Mouse (Mus musculus) layer of hippocampus, adult 18-20 months (tissue): ENCODE data around the gene Ly6g6f. TPM values are rescaled to one million over a fixed set of nuclear protein-coding genes. Genes with fewer than 3 reads are reported as not detected.

Source experiments
- DNase-seq, 2 experiments: peaks; one replicate each; pipeline ENCODE4 v3.0.0; 2022; ENCODE audit warnings: low spot score in 2 of 2
- total RNA-seq, 2 experiments: library from RNA; stranded (reverse); gene quantifications; 2 replicates each; pipeline ENCODE4 v1.2.3; 2021

Gene Ly6g6f
- total RNA-seq, 2 experiments from 2014 or later, result 0.57 to 0.58 TPM

GRCm38 (mm10) chr17:35106522-35106921, 21.1 kb upstream of the Ly6g6f start:
- no peak for DNase-seq

DNA sequence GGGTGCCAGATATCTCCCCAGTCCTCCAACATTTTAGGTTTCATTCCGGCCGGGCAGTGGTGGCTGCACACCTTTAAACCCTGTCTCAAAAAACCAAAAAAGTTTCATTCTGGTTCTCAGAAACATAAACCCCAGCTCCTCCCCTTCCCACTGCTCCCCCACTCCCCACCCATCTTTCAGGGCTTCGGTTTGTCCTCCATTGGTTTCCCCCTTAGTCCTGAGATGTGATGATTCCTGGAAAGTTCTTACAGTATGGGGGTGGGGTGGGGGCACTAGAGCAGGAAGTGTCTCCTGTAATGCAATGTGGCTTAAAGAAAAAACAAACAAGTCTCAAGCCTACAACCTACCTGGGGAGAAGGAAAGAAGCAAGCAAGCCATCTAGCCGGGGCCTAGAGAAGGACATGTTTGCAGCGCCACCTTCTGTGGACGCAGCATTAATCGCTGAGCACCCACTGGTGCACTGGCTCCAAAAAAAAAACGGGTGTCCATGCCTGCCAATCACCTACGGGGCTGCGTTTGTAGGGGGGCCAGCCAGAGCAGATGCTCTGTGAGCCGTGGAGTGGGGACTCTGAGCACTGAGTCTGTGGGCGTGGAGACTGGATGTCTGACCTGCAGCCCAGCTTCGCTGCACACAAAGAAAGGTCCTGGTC, 20.5 kb upstream of the Ly6g6f start:
- DNase-seq, result peak in 1 of 2 experiments; percentile 40

DNA sequence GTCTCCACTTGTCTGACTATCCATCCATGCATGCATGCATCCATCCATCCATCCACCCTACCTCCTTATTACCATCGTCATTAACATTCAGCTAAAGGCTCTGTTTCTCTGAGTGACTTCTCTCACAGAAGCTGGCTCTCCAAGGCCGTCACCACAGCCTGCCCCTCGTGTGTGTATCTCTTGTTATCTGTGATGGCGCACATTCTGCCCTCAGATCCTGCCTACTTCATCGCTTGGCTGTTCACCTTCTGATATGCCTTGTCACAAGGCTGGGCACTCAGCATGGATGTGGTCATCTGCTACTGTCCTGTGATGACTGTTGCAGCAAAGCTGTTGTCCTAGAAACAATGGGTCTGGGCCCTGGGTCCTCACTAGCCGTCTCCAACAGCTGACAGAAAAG, 19.3 kb upstream of the Ly6g6f start:
- DNase-seq, result no peak

- no peak for DNase-seq
These were observed 18.7 kb upstream of the Ly6g6f start for GRCm38 (mm10) chr17:35104079-35104478.

DNA sequence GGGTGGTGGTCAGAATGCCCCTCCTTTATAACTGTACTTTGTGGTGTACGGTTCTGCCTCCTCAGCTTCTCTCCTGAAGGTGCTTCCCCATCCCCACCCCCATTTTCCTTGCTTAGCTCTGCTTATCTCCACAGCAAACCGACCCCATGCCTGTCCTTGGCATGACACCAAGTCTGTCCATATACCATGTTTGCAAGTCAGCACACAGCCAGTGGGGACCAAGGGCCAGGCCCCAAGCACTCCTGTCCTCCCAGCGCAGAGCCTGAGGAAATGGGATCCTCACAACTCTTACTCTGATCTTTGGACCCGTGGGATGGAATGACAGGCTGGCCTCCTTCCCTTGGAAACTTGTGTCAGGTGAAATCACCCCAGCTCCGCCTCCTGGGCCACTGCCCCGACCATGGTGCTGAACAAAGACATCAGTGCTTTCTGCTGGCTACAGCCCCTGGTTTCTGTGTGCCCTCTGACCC, 17.8 kb upstream of the Ly6g6f start:
- no peak for DNase-seq

- no peak for DNase-seq
These were observed 16.9 kb upstream of the Ly6g6f start for GRCm38 (mm10) chr17:35102299-35102698.

GRCm38 (mm10) chr17:35101161-35101560, 15.8 kb upstream of the Ly6g6f start:
- no peak for DNase-seq

GRCm38 (mm10) chr17:35100196-35100765, 14.9 kb upstream of the Ly6g6f start:
- no peak for DNase-seq

DNA sequence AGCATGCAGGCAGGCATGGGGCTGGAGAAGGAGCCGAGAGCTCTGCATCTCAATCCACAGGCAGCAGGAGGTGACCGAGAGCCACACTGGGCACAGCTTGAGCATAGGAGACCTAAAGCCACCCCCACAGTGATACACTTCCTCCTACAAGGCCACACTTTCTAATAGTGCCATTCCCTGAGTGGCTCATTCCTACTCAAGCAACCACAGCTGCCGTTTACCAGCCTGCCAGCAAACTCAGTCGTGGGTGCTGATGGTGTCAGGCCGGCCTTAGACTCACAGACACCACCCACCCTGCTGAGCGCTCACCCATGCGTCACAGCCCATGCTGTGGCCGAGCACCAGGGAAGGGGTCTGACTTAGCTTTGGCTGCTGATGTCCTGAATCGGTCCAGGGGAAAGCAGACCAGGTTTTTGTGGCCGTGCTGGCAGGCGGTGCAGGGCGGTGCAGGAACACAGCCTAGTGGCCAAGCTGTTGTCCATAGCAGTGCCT, 11.8 kb upstream of the Ly6g6f start:
- DNase-seq, result peak in 1 of 2 experiments; percentile 60

- no peak for DNase-seq
These were observed 11.2 kb upstream of the Ly6g6f start for GRCm38 (mm10) chr17:35096597-35096996.

GRCm38 (mm10) chr17:35094475-35095365, 9.3 kb upstream of the Ly6g6f start:
- DNase-seq, result no peak

DNA sequence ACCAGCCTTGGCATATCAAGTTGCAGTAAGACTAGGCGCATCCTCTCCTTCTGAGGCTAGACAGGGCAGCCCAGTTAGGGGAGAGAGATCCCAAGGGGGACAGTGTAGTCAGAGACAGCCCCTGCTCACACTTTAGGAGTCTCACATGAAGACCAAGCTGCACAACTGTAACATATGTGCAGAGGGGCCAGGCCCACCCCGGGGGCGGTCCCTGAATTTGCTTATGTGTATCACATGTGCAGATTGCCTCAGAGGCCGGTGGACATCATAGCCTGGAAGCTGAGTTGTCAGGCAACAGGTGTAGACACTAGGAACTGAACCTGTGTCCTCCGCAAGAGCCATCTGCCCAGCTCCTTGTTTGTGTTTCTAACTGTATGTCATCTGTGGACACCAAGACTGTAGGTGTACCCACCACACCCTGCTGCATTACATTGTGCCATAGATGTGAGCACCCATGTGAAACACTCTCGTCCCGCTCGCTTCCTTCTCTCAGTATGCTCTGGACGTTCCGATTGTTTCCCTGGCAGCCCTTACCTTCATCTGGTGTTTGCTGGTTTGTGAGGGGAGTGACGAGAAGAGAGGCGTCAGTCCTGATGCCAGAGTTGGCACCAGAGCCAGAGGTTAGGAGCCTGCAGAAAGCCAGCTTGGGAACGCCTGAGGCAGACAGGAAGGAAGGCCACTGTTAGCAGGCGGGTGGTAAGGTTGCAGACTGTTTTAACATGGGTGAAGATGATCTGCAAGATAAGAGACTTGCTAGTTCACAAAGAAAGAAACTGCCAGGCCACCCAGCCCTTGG, 7.2 kb upstream of the Ly6g6f start:
- DNase-seq, result no peak

- DNase-seq, result no peak
These were observed 4.9 kb upstream of the Ly6g6f start for GRCm38 (mm10) chr17:35090166-35090932.

DNA sequence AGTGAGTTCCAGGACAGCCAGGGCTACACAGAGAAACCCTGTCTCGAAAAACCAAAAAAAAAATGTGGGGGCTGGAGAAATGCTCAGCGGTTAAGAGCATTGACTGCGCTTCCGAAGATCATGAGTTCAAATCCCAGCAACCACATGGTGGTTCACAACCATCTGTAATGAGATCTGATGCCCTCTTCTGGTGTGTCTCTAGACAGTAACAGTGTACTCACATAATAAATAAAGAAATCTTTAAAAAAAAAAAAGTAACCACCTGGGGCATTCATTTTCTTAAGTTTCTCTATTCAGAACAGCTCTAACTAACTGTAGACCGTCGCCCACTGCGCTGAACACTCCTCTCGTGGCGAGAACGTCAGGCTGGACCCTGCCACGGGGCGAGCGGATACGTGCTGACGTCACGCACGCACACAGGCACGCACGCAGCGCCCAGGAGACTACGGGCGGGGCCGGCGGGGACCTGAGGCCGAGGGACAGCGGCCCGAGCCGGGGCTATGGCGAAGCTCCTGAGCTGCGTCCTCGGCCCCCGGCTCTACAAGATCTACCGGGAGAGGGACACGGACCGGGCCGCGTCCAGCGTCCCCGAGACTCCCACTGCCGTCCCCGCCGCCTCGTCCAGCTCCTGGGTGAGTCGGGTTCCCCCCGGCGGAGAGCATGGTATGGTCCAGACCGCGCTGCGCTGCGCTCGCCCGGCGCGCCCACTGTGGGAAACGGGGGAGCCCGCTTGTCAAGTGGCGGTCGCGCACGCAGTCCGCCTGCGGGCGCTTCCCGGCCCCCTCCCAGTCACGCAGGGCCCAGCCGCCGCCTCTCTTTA, 3.6 kb upstream of the Ly6g6f start, which contains the start of gene Abhd16a:
Abhd16a (plus strand) TSS at position 439 of the 820 bp plus-strand sequence.
- peak; percentile 92 to 96 for DNase-seq

GRCm38 (mm10) chr17:35088151-35088550, 2.7 kb upstream of the Ly6g6f start:
- no peak for DNase-seq

GRCm38 (mm10) chr17:35083929-35084497, 1.4 kb downstream of the Ly6g6f start:
- DNase-seq, result no peak

- DNase-seq, result no peak
These were observed 2.4 kb downstream of the Ly6g6f start for GRCm38 (mm10) chr17:35082841-35083576.

DNA sequence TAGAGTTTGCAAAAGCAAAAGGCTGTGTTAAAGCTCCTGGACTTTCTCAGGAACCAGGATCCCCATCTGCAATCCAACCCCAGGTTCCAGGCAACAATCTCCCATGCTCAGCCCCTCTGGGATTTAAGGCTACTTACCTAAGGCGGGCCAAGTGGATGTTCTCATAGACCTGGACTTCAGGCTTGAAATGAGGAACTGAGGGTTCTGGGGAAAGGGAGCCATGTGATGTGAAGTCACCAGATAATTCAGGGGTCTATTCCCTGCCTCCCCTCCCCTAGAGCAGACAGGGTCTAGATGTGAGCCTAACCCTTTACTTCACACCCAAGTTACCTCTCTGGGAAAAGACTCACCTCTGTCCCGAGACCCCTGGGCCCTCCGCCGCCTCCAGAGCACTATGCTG, 4.7 kb downstream of the Ly6g6f start:
- DNase-seq, result no peak
